ENCODE assay signal across 8 mouse cellular contexts in the genomic region with DNA sequence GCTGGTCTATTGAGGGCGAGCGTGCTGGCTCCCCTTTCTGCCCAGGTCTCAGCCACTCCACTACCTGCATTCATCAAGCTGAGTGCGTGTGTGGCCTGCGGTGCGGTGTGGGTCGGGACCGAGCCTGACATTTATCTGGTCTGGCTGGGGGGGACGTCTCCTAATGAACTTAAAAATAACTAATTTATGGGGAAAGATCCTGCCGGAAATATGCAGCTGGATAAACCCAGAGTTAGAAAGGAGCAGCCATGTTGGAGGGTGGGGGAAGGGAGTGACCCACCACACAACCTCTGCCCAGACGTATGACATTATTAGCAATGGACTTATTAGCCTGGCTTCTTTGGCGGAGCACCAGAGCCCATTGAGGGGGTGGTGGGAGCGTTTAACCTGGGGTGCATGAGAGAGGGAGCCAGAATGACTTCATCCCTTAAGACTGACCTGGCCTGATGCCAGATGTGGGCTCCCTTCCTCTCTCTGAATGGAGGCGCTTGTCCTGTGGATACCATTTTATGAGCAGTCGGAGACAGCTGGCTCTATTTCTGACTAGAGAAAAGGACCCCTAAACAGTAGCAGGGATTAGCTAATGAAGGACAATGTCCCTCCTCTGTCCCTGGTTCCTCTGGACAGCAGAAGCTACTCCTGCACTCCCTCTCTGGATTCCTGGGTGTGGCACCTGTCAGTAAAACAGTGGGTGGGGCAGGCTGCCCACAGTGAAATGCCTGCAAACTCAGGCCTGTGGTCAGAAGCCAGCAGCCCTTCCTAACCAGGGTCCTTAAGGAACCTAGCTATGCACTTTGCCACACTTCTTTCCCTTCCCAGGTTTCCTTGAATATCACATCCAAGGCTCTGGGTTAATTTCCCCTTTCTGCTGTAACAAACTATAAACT. TPM values are rescaled to one million over a fixed set of nuclear protein-coding genes. Genes with fewer than 3 reads are reported as not detected.
DNase-seq lines count a peak whose midpoint lies in the region; ATAC-seq lines count a peak whose summit lies in the region.

No protein-coding gene starts in this region.

- H3K27ac ChIP-seq in kidney, embryonic 15.5 days: peak overlapping the region; percentile 87

- DNase-seq in urinary bladder, postnatal 25 days (ENCODE audit: low spot score): peak; percentile 52
- DNase-seq in urinary bladder, postnatal 10 days (ENCODE audit: low spot score): no peak
- DNase-seq in heart, adult 8-10 months (ENCODE audit: low spot score): peak; percentile 44
- peak; percentile 85 for DNase-seq in lung, postnatal 10 days
- DNase-seq in thymus, postnatal 25 days: no peak
- no peak for DNase-seq in right cerebral cortex, adult 2 months (ENCODE audit: low spot score in 2 of 2)
- no peak for DNase-seq in spleen, postnatal 14 days (ENCODE audit: low spot score in 2 of 2)

- H3K9me3 ChIP-seq in kidney, embryonic 15.5 days (replicated peaks): no peaks in the 10 kb centered on the region

- peak overlapping the region; percentile 65 for H3K4me2 ChIP-seq in kidney, embryonic 15.5 days

- peak; percentile 11; the same call in 1 of the 2 replicates for ATAC-seq in kidney, embryonic 15.5 days (replicated peaks; ENCODE audit: low FRiP score)

- peaks cover 64% of the 10 kb centered on the region for H3K4me1 ChIP-seq in kidney, embryonic 15.5 days

- peaks cover 36% of the 10 kb centered on the region for H3K36me3 ChIP-seq in kidney, embryonic 15.5 days

- H3K4me3 ChIP-seq in kidney, embryonic 15.5 days (replicated peaks): peak overlapping the region; percentile 68

- H3K9ac ChIP-seq in kidney, embryonic 15.5 days: no peak overlapping the region

- H3K27me3 ChIP-seq in kidney, embryonic 15.5 days: no peaks in the 10 kb centered on the region

- 33% methylated on average over 14 of the region's 14 CpGs for WGBS in kidney, embryonic 15.5 days

RNA-seq across cellular contexts. Expression of a gene that starts 3.5 kb away (rescaled TPM):
- 10 to 100 TPM; 37.8 to 77.3 (median 50.1) TPM for total RNA-seq in heart, adult 8-10 months (2022)
- 246 and 251 TPM in 2 replicates for polyA plus RNA-seq in kidney, embryonic 15.5 days (2015; fragmentation: Nextera tagmentation; extraction: Ambion mirVana)

RNA-seq across cellular contexts. Expression of a gene that starts 17.2 kb away (rescaled TPM):
- total RNA-seq in heart, adult 8-10 months (2022): under 1 TPM; 0.19 to 0.98 (median 0.46) TPM
- 1.4 and 2.2 TPM in 2 replicates for polyA plus RNA-seq in kidney, embryonic 15.5 days (2015; fragmentation: Nextera tagmentation; extraction: Ambion mirVana)

RNA-seq across cellular contexts. Expression of a gene that starts 21.8 kb away (rescaled TPM):
- under 1 TPM; 0.12 to 0.87 (median 0.78) TPM for total RNA-seq in heart, adult 8-10 months (2022)
- polyA plus RNA-seq in kidney, embryonic 15.5 days (2015; fragmentation: Nextera tagmentation; extraction: Ambion mirVana): 45.0 and 46.0 TPM in 2 replicates

RNA-seq across cellular contexts. Expression of a gene that starts 28.2 kb away (rescaled TPM):
- 1 to 10 TPM in 2 of 4 experiments, under 1 TPM in 2; 0.27 to 2.3 (median 1.1) TPM for total RNA-seq in heart, adult 8-10 months (2022)
- polyA plus RNA-seq in kidney, embryonic 15.5 days (2015; fragmentation: Nextera tagmentation; extraction: Ambion mirVana): 0.73 and 1.1 TPM in 2 replicates

RNA-seq across cellular contexts. Expression of a gene that starts 52.4 kb away (rescaled TPM):
- total RNA-seq in heart, adult 8-10 months (2022): not detected
- polyA plus RNA-seq in kidney, embryonic 15.5 days (2015; fragmentation: Nextera tagmentation; extraction: Ambion mirVana): 0.57 and 0.59 TPM in 2 replicates

Comparison
In these comparisons a context has a peak if more than half of its experiments do, and no peak if none do; other contexts are left out.
1. DNase-seq: peak in urinary bladder, postnatal 25 days (single experiment), heart, adult 8-10 months (single experiment) and lung, postnatal 10 days (single experiment); none in urinary bladder, postnatal 10 days (single experiment), thymus, postnatal 25 days (single experiment), right cerebral cortex, adult 2 months (0 of 2) and spleen, postnatal 14 days (0 of 2).